8 mouse cellular contexts compared by ENCODE assay signal in genomic region chr6:89361418-89362280, GRCm38 (mm10). TPM values are rescaled to one million over a fixed set of nuclear protein-coding genes. Genes with fewer than 3 reads are reported as not detected.
A peak's percentile ranks its signal among the peaks of the same experiment; 100 is the strongest.
DNase-seq lines count a peak whose midpoint lies in the region; ATAC-seq and TF ChIP-seq lines count a peak whose summit lies in the region.

No protein-coding gene starts in this region.

- H3K36me3 ChIP-seq in forebrain, embryonic 16.5 days (ENCODE audit: control insufficient read depth, insufficient read depth), result no peaks in the 10 kb centered on the region
- H3K36me3 ChIP-seq in intestine, embryonic 14.5 days (ENCODE audit: control insufficient read depth, insufficient read depth, low read length), result no peaks in the 10 kb centered on the region
- H3K36me3 ChIP-seq in liver, postnatal 0 days (replicated peaks; ENCODE audit: insufficient read depth, low read length), result peaks cover 3% of the 10 kb centered on the region; the same call in 1 of the 2 replicates

- H3K4me3 ChIP-seq in forebrain, embryonic 16.5 days (replicated peaks; ENCODE audit: low read length), result peak overlapping the region; percentile 95
- peak overlapping the region; percentile 95 for H3K4me3 ChIP-seq in intestine, embryonic 14.5 days (ENCODE audit: low read depth, low read length)
- H3K4me3 ChIP-seq in liver, postnatal 0 days (ENCODE audit: low read depth, low read length), result peak overlapping the region; percentile 73

- DNase-seq in right cerebral cortex, postnatal 4 days, result peak; percentile 53
- no peak for DNase-seq in right cerebral cortex, postnatal 10 days (ENCODE audit: low spot score in 2 of 2)
- peak; percentile 77 for DNase-seq in intestine, embryonic 14.5 days (ENCODE audit: low spot score)
- DNase-seq in liver, postnatal 0 days, result peak; percentile 49
- DNase-seq in retina, embryonic 14.5 days (ENCODE audit: low spot score), result peak; percentile 50
- DNase-seq in frontal cortex, adult 2 months (ENCODE audit: extremely low spot score in 1 of 2, low spot score in 1 of 2), result no peak

- no peak for TF ChIP-seq EP300 in liver, postnatal 0 days (IDR thresholded peaks at IDR 0.05; ENCODE audit: low read depth)

- H3K9ac ChIP-seq in forebrain, embryonic 16.5 days (replicated peaks; ENCODE audit: low read depth, low read length), result peak overlapping the region; percentile 90
- H3K9ac ChIP-seq in intestine, embryonic 14.5 days (ENCODE audit: low read length), result peak overlapping the region; percentile 93
- H3K9ac ChIP-seq in liver, postnatal 0 days (replicated peaks), result peak overlapping the region; percentile 79

- peaks cover 44% of the 10 kb centered on the region for H3K4me1 ChIP-seq in forebrain, embryonic 16.5 days (replicated peaks; ENCODE audit: control insufficient read depth, insufficient read depth, low read length)
- H3K4me1 ChIP-seq in intestine, embryonic 14.5 days (replicated peaks; ENCODE audit: control insufficient read depth, insufficient read depth, low read length), result peaks cover 27% of the 10 kb centered on the region
- H3K4me1 ChIP-seq in liver, postnatal 0 days (ENCODE audit: insufficient read depth), result peaks cover 12% of the 10 kb centered on the region

- H3K27ac ChIP-seq in forebrain, embryonic 16.5 days (ENCODE audit: low read length), result no peak overlapping the region; the same call in 1 of the 2 replicates
- H3K27ac ChIP-seq in intestine, embryonic 14.5 days (ENCODE audit: low read depth), result peak overlapping the region; percentile 57
- H3K27ac ChIP-seq in liver, postnatal 0 days (ENCODE audit: low read depth), result no peak overlapping the region

- WGBS in forebrain, embryonic 16.5 days, result under 1% methylated on average over 58 of the region's 80 CpGs
- under 1% methylated on average over 69 of the region's 80 CpGs for WGBS in intestine, embryonic 14.5 days
- 3% methylated on average over 56 of the region's 80 CpGs for WGBS in liver, postnatal 0 days (ENCODE audit: insufficient replicate concordance)

- H3K4me2 ChIP-seq in forebrain, embryonic 16.5 days (ENCODE audit: low read length), result peak overlapping the region; percentile 68
- peak overlapping the region; percentile 99 for H3K4me2 ChIP-seq in intestine, embryonic 14.5 days (ENCODE audit: low read length)
- H3K4me2 ChIP-seq in liver, postnatal 0 days (ENCODE audit: low read depth, low read length), result peak overlapping the region; percentile 91

- no peaks in the 10 kb centered on the region for H3K27me3 ChIP-seq in forebrain, embryonic 16.5 days (replicated peaks; ENCODE audit: control insufficient read depth, insufficient read depth, low read length)
- H3K27me3 ChIP-seq in intestine, embryonic 14.5 days (replicated peaks; ENCODE audit: control insufficient read depth, insufficient read depth, low read length), result peaks cover 8% of the 10 kb centered on the region; the same call in 1 of the 2 replicates
- H3K27me3 ChIP-seq in liver, postnatal 0 days (ENCODE audit: insufficient read depth, low read length), result peaks cover 14% of the 10 kb centered on the region

- ATAC-seq in cerebellum, adult (ENCODE audit: insufficient number of reproducible peaks, low FRiP score, low TSS enrichment), result peak; percentile 13; the same call in 1 of the 2 replicates
- ATAC-seq in forebrain, embryonic 16.5 days, result peak; percentile 16
- ATAC-seq in intestine, embryonic 14.5 days (replicated peaks; ENCODE audit: low FRiP score, low TSS enrichment, low read depth), result peak; percentile 50
- ATAC-seq in liver, postnatal 0 days, result peak; percentile 39

- no peaks in the 10 kb centered on the region for H3K9me3 ChIP-seq in forebrain, embryonic 16.5 days (ENCODE audit: control insufficient read depth, low read length)
- no peaks in the 10 kb centered on the region for H3K9me3 ChIP-seq in intestine, embryonic 14.5 days (ENCODE audit: control insufficient read depth, low read length)
- H3K9me3 ChIP-seq in liver, postnatal 0 days (ENCODE audit: low read length), result no peaks in the 10 kb centered on the region

- TF ChIP-seq CTCF in liver, postnatal 0 days (IDR thresholded peaks at IDR 0.05; ENCODE audit: low read depth), result no peak

RNA-seq across cellular contexts. Expression of gene Plxna1, which starts 0.8 kb away (rescaled TPM):
- 44.1 and 47.8 TPM in 2 replicates for polyA plus RNA-seq in forebrain, embryonic 16.5 days (2015; fragmentation: Nextera tagmentation; extraction: Ambion mirVana)
- 20.6 and 20.9 TPM in 2 replicates for polyA plus RNA-seq in intestine, embryonic 14.5 days (2014; fragmentation: Nextera tagmentation; extraction: Ambion mirVana)
- polyA plus RNA-seq in liver, postnatal 0 days (2015; fragmentation: Nextera tagmentation; extraction: Ambion mirVana), result 1.7 TPM in 2 replicates
- 30.0 and 36.6 TPM in 2 replicates for polyA plus RNA-seq in frontal cortex, adult 2 months (2012; rRNA removed)

Comparison
In these comparisons a context has a peak if more than half of its experiments do, and no peak if none do; other contexts are left out.
1. DNase-seq: peak in right cerebral cortex, postnatal 4 days (single experiment), intestine, embryonic 14.5 days (single experiment), liver, postnatal 0 days (single experiment) and retina, embryonic 14.5 days (single experiment); none in right cerebral cortex, postnatal 10 days (0 of 2) and frontal cortex, adult 2 months (0 of 2).
2. Peak in every context shown above with its lines, with median percentiles within 50 percentile points of each other: ATAC-seq, H3K4me2 ChIP-seq, H3K4me3 ChIP-seq and H3K9ac ChIP-seq.